Mouse (Mus musculus): ENCODE results near the gene Hyal1. TPM values are rescaled to one million over a fixed set of nuclear protein-coding genes. Genes with fewer than 3 reads are reported as not detected.
"Not testable (repeated sequence)": the region's sequence is repeated elsewhere in the genome, so short reads cannot be mapped to it uniquely, and the experiment has no call there.

The Hyal1 gene
- polyA plus RNA-seq, 1 experiment from 2014 or later = 5.0 TPM

- TF ChIP-seq CTCF (IDR thresholded peaks at IDR 0.05; ENCODE audit: low read depth) = no peak
- peak; percentile 92 for ATAC-seq (replicated peaks; ENCODE audit: low FRiP score, low read depth)
- WGBS = under 1% methylated on average over 46 of the region's 46 CpGs
Observed at GRCm38 (mm10) chr9:107563029-107563581, 13.6 kb upstream of the Hyal1 start, which contains the start of gene Tusc2. TSS of gene Tusc2 (plus strand) at chr9:107563255.

GRCm38 (mm10) chr9:107565556-107565955 lies 11.2 kb upstream of the Hyal1 start:
- peak; percentile 53 for DNase-seq (ENCODE audit: low spot score)
- not testable (repeated sequence) for ATAC-seq (replicated peaks; ENCODE audit: low FRiP score, low read depth); H3K9me3 ChIP-seq (replicated peaks; ENCODE audit: low read length); H3K27me3 ChIP-seq (ENCODE audit: insufficient read depth, low read length); H3K4me3 ChIP-seq (replicated peaks; ENCODE audit: low read depth, low read length); H3K9ac ChIP-seq (ENCODE audit: low read depth, low read length)
- Histone ChIP-seq H3K36me3 (ENCODE audit: insufficient read depth, low read length) (peaks cover 18% of the 10 kb centered on the region), H3K4me2 (ENCODE audit: low read length) (peak overlapping the region; percentile 25), H3K27ac (peak overlapping the region; percentile 43; the same call in 1 of the 2 replicates), H3K4me1 (replicated peaks; ENCODE audit: insufficient read depth, low read length) (peaks cover 25% of the 10 kb centered on the region)
- WGBS = 53% methylated on average over 5 of the region's 5 CpGs
- peak; percentile 41; the same call in 1 of the 2 replicates for TF ChIP-seq CTCF (IDR thresholded peaks at IDR 0.05; ENCODE audit: low read depth)

More at GRCm38 (mm10) chr9:107563029-107563581, 13.6 kb upstream of the Hyal1 start, which contains the start of gene Tusc2:
- Histone ChIP-seq H3K27me3 (ENCODE audit: insufficient read depth, low read length) (no peaks in the 10 kb centered on the region), H3K36me3 (ENCODE audit: insufficient read depth, low read length) (peaks cover 42% of the 10 kb centered on the region), H3K4me3 (replicated peaks; ENCODE audit: low read depth, low read length) (peak within 1 kb of the TSS; percentile 63), H3K9ac (ENCODE audit: low read depth, low read length) (peak within 1 kb of the TSS; percentile 73), H3K4me2 (ENCODE audit: low read length) (peak within 1 kb of the TSS; percentile 87), H3K4me1 (replicated peaks; ENCODE audit: insufficient read depth, low read length) (peaks cover 16% of the 10 kb centered on the region; the same call in 1 of the 2 replicates), H3K27ac (peak within 1 kb of the TSS; percentile 76), H3K9me3 (replicated peaks; ENCODE audit: low read length) (no peaks in the 10 kb centered on the region)
- DNase-seq (ENCODE audit: low spot score) = peak; percentile 97

GRCm38 (mm10) chr9:107566041-107566709 lies 10.6 kb upstream of the Hyal1 start:
- Histone ChIP-seq H3K9me3 (replicated peaks; ENCODE audit: low read length) (no peaks in the 10 kb centered on the region), H3K27me3 (ENCODE audit: insufficient read depth, low read length) (no peaks in the 10 kb centered on the region), H3K4me3 (replicated peaks; ENCODE audit: low read depth, low read length) (no peak overlapping the region), H3K27ac (peak overlapping the region; percentile 95), H3K4me1 (replicated peaks; ENCODE audit: insufficient read depth, low read length) (peaks cover 31% of the 10 kb centered on the region), H3K36me3 (ENCODE audit: insufficient read depth, low read length) (peaks cover 12% of the 10 kb centered on the region), H3K4me2 (ENCODE audit: low read length) (peak overlapping the region; percentile 34), H3K9ac (ENCODE audit: low read depth, low read length) (no peak overlapping the region)
- TF ChIP-seq CTCF (IDR thresholded peaks at IDR 0.05; ENCODE audit: low read depth) = peak; percentile 82
- no peak for ATAC-seq (replicated peaks; ENCODE audit: low FRiP score, low read depth)
- DNase-seq (ENCODE audit: low spot score) = peak; percentile 85
- 44% methylated on average over 15 of the region's 15 CpGs for WGBS

GRCm38 (mm10) chr9:107566855-107567254 lies 9.9 kb upstream of the Hyal1 start:
- no peak for TF ChIP-seq CTCF (IDR thresholded peaks at IDR 0.05; ENCODE audit: low read depth)
- H3K27ac ChIP-seq = peak overlapping the region; percentile 95
- ATAC-seq (replicated peaks; ENCODE audit: low FRiP score, low read depth) (0 out of 2 replicates have a peak, but pooled peaks have one; percentile 1), DNase-seq (ENCODE audit: low spot score) (peak; percentile 66)
- WGBS = 59% methylated on average over 3 of the region's 3 CpGs
- H3K27me3 ChIP-seq (ENCODE audit: insufficient read depth, low read length) = no peaks in the 10 kb centered on the region
- peak overlapping the region; percentile 78 for H3K4me2 ChIP-seq (ENCODE audit: low read length)
- peaks cover 34% of the 10 kb centered on the region for H3K4me1 ChIP-seq (replicated peaks; ENCODE audit: insufficient read depth, low read length)
- H3K4me3 ChIP-seq (replicated peaks; ENCODE audit: low read depth, low read length) = no peak overlapping the region
- H3K9ac ChIP-seq (ENCODE audit: low read depth, low read length) = no peak overlapping the region
- H3K36me3 ChIP-seq (ENCODE audit: insufficient read depth, low read length) = peaks cover 10% of the 10 kb centered on the region; the same call in 1 of the 2 replicates
- no peaks in the 10 kb centered on the region for H3K9me3 ChIP-seq (replicated peaks; ENCODE audit: low read length)

DNA sequence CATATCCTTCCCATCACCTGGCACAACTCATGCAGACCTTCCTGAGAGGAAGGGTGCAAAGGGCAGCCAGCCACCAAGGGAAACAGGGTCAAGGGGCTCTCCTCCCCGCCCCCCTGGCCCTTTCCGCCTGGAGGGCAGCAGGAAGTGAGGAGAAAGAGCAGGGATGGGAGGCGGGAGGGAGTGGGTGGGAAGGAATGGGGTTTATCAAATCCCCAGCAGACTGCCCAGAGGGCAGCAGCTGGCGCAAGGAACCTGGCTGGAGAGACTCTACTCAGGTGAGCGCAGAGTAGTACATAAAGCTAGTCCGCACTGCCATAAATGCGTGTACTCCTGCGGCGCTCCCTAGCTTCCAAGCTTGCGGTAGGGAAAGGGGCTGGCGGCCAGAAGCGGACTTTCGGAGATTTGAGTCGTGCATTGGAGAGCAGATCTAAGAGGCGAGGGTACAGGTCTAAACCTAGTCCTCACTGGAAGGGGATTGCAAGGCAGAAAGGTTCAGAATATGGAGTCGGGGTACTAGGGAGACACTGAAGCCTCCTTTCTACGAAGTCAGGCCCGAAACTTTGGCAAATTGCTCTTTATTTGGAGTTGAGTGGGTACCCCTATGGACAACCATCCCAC lies 8.9 kb upstream of the Hyal1 start, which contains the start of gene Hyal2:
Gene Hyal2, plus strand, starts transcription at position 244 of the 618 bp plus-strand sequence.
- Histone ChIP-seq H3K4me1 (replicated peaks; ENCODE audit: insufficient read depth, low read length) (peaks cover 34% of the 10 kb centered on the region), H3K4me3 (replicated peaks; ENCODE audit: low read depth, low read length) (peak within 1 kb of the TSS; percentile 74), H3K27ac (peak within 1 kb of the TSS; percentile 95), H3K9me3 (replicated peaks; ENCODE audit: low read length) (no peaks in the 10 kb centered on the region), H3K9ac (ENCODE audit: low read depth, low read length) (peak within 1 kb of the TSS; percentile 74), H3K4me2 (ENCODE audit: low read length) (peak within 1 kb of the TSS; percentile 78), H3K27me3 (ENCODE audit: insufficient read depth, low read length) (no peaks in the 10 kb centered on the region), H3K36me3 (ENCODE audit: insufficient read depth, low read length) (peaks cover 14% of the 10 kb centered on the region)
- TF ChIP-seq CTCF (IDR thresholded peaks at IDR 0.05; ENCODE audit: low read depth) = peak; percentile 2; the same call in 1 of the 2 replicates
- 5% methylated on average over 18 of the region's 18 CpGs for WGBS
- no peak for ATAC-seq (replicated peaks; ENCODE audit: low FRiP score, low read depth)
- peak; percentile 53 for DNase-seq (ENCODE audit: low spot score)
